Mouse (Mus musculus) left cerebral cortex, postnatal 25 days (tissue): Measurements from ENCODE around the gene Dnase2b. TPM values are rescaled to one million over a fixed set of nuclear protein-coding genes. Genes with fewer than 3 reads are reported as not detected.

Source experiments
- DNase-seq, 2 experiments: peaks; one replicate each; pipeline ENCODE4 v3.0.0; 2022; ENCODE audit warnings: low spot score in 2 of 2, mixed read lengths in 1 of 2
- intact Hi-C: fragments of 180-260 bp; cut with DNase I; formaldehyde crosslinking; loops from one replicate; pipeline ENCODE4 v1.15.1; 2025
- total RNA-seq, 2 experiments: library from RNA; stranded (reverse); gene quantifications; 2 replicates each; pipeline ENCODE4 v1.2.3; 2021

Dnase2b gene
- total RNA-seq, 2 experiments from 2014 or later: not detected

GRCm38 (mm10) chr3:146618357-146618756 lies 3.0 kb upstream of the Dnase2b start:
- no peak for DNase-seq
- intact Hi-C loops: no loop called here

GRCm38 (mm10) chr3:146617946-146618345 lies 2.5 kb upstream of the Dnase2b start:
- intact Hi-C loops: no loop called here
- no peak for DNase-seq

GRCm38 (mm10) chr3:146616533-146617283 lies 1.3 kb upstream of the Dnase2b start:
- intact Hi-C loops: no loop called here
- no peak for DNase-seq

- DNase-seq: no peak
- intact Hi-C loops: no loop called here
These were observed 3.6 kb downstream of the Dnase2b start for GRCm38 (mm10) chr3:146611821-146612220.

- intact Hi-C loops: no loop called here
- DNase-seq: no peak
These were observed 4.1 kb downstream of the Dnase2b start for GRCm38 (mm10) chr3:146611261-146611660.

GRCm38 (mm10) chr3:146610322-146610721 lies 5.1 kb downstream of the Dnase2b start:
- intact Hi-C loops: no loop called here
- peak; percentile 42 to 89 for DNase-seq

- intact Hi-C loops: no loop called here
- peak; percentile 72 to 92 for DNase-seq
These were observed 8.0 kb downstream of the Dnase2b start for GRCm38 (mm10) chr3:146607368-146607767.

- intact Hi-C loops: no loop called here
- no peak for DNase-seq
These were observed 10.7 kb downstream of the Dnase2b start for GRCm38 (mm10) chr3:146604647-146605046.

GRCm38 (mm10) chr3:146602531-146602930 lies 12.9 kb downstream of the Dnase2b start:
- no peak for DNase-seq
- intact Hi-C loops: no loop called here

GRCm38 (mm10) chr3:146601205-146601604 lies 14.2 kb downstream of the Dnase2b start:
- DNase-seq: no peak
- intact Hi-C loops: no loop called here

- intact Hi-C loops: no loop called here
- DNase-seq: peak in 1 of 2 experiments; percentile 60
These were observed 16.0 kb downstream of the Dnase2b start for GRCm38 (mm10) chr3:146599198-146599900.

- DNase-seq: peak in 1 of 2 experiments; percentile 89
- intact Hi-C loops: loop anchor here (1.0 kb wide), 1 partner anchor 22 kb away; no protein-coding TSS in a partner anchor
These were observed 17.0 kb downstream of the Dnase2b start for GRCm38 (mm10) chr3:146598411-146598810.

GRCm38 (mm10) chr3:146596864-146597263 lies 18.5 kb downstream of the Dnase2b start:
- intact Hi-C loops: no loop called here
- no peak for DNase-seq

- no peak for DNase-seq
- intact Hi-C loops: no loop called here
These were observed 19.0 kb downstream of the Dnase2b start for GRCm38 (mm10) chr3:146596387-146596786.

- intact Hi-C loops: no loop called here
- no peak for DNase-seq
These were observed 20.0 kb downstream of the Dnase2b start for GRCm38 (mm10) chr3:146595440-146595839.

- no peak for DNase-seq
- intact Hi-C loops: no loop called here
These were observed 23.8 kb downstream of the Dnase2b start for GRCm38 (mm10) chr3:146591601-146592000.

- DNase-seq: no peak
- intact Hi-C loops: no loop called here
These were observed 24.2 kb downstream of the Dnase2b start for GRCm38 (mm10) chr3:146591159-146591558.

- intact Hi-C loops: no loop called here
- DNase-seq: no peak
These were observed 25.9 kb downstream of the Dnase2b start for GRCm38 (mm10) chr3:146589523-146589922.

GRCm38 (mm10) chr3:146586616-146587015 lies 28.8 kb downstream of the Dnase2b start:
- intact Hi-C loops: no loop called here
- DNase-seq: no peak

- intact Hi-C loops: no loop called here
- DNase-seq: peak in 1 of 2 experiments; percentile 52
These were observed 31.5 kb downstream of the Dnase2b start for GRCm38 (mm10) chr3:146583908-146584307.

GRCm38 (mm10) chr3:146583478-146583877 lies 31.9 kb downstream of the Dnase2b start:
- no peak for DNase-seq
- intact Hi-C loops: no loop called here
